Mouse (Mus musculus): ENCODE results near the gene Xirp1.

The Xirp1 gene

DNA sequence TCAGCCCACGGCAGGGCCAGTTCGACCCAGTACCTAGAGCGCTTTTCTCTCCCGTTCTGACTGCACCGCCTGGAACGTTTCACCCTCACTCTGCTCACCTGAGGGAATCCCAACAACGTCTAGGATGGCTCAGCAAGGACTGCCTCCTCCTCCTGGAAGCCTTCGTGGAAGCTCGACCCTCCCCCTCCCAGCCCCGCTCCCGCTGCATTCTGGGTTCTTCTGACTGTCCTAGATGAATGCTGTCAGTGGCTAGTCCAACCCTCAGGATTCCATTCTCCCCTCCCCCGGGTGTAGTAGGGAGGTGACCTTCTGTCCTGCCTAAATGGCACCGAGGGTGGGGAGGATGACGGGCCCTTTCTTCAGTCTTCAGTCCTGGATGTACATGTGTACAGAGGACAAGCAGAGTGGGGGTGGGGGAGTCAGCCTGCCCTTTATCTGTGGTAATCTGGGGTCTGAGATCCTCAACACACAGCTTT lies 38.8 kb downstream of the Xirp1 start, which contains the start of gene Csrnp1:
TSS of gene Csrnp1 (minus strand) at position 123 of the 476 bp plus-strand sequence.
- no peak for DNase-seq

DNA sequence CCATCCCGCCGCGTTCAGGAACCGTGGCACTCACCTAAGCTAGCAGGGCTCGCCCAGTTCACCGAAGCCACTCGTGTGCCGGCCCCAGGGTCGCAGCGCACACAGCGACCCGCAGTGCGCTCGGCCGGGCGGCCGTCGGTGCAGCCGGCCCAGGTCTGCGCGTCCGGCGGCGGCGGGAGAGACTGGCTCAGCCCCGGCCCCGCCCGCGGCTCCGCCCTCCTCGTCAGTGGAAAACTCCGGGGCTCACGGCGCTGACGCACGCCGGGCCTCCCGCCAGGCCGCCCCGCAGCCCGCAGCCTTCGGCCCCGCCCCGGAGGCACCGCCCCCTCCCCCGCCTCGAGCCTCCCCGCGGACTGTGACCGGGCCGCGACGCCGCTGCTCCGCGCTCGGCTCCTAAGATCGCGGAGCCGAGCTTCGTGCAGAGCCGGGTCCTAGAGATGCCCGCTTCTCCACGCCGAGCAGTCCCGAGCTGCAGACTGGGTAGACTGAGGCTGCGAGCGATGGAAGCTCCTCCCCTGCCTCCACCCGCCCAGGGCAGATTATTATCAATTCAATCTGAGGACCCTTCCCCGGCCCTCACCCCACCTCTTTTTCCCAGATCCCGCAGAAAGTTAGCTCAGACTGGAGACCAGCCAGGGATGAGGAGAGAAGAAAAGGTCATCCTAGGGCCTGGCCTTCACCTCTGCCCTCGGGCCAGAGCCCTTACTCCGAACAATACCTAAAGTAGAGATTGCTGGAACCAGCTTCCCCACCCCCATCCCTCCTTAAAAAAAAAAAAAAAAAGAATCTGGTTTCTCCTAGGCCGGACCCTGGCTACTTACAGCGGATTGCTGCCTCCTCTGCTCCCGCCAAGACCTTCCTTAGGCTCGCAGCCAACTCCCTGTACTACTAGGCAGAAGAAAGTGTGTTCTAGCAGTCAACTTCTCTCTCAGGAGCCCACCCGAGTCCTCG lies 39.5 kb downstream of the Xirp1 start:
- DNase-seq: peak; percentile 84

DNA sequence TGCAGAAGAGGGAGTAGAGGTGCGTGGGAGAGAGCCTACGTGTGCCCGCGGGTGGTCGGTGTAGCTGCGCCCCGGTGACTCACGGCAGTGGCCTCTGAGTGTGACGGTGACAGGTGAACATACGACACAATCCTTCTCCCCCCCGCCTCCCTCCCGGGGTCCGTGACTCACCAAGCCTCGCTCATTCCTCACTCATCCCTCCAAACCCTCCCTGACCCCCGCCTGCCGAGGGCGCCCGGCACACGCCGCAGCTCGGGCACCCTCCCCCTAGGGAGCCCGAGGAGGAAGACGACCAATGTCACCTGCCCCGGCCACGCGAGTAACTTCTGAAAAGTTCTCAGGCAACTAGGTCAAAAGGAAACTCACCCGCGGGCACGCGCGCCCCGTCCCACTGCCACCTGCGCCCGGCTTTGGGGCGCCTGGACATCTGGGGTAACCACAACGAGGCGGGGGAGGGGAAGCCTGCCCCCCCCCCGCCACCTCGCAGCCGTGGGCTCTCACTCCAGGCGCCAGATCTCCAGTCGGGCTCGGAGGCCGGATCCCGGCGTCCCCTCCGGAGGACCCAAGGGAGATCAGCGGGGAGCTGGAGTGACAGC lies 40.3 kb downstream of the Xirp1 start:
- DNase-seq: no peak

DNA sequence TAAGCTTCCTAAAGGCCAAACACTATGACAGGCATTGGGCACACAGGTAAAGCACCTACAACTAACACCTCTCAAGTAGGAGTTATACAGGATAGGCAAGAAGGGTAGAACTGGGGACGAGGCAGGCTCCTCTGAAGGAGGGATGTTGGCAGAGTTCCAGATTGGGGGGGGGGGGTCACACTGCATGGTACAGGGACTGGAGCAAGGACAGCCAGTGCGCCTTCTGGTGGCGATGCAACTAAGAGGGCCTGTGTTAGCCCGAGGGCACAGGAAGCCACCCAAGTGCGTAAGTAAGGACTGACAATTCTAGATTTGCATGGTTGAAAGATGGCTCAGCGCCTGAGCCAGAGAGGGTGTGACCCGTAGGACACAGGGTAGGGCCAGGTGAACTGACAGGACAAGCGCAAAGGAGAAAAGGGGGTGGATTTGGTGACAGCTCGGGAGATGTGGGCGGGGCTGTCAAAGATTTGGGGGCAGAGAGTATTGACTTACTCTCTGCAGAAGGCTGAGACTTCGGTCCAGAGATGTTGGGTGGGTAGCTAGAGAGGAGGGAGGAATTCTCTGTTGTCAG lies 41.1 kb downstream of the Xirp1 start:
- DNase-seq: peak; percentile 64

DNA sequence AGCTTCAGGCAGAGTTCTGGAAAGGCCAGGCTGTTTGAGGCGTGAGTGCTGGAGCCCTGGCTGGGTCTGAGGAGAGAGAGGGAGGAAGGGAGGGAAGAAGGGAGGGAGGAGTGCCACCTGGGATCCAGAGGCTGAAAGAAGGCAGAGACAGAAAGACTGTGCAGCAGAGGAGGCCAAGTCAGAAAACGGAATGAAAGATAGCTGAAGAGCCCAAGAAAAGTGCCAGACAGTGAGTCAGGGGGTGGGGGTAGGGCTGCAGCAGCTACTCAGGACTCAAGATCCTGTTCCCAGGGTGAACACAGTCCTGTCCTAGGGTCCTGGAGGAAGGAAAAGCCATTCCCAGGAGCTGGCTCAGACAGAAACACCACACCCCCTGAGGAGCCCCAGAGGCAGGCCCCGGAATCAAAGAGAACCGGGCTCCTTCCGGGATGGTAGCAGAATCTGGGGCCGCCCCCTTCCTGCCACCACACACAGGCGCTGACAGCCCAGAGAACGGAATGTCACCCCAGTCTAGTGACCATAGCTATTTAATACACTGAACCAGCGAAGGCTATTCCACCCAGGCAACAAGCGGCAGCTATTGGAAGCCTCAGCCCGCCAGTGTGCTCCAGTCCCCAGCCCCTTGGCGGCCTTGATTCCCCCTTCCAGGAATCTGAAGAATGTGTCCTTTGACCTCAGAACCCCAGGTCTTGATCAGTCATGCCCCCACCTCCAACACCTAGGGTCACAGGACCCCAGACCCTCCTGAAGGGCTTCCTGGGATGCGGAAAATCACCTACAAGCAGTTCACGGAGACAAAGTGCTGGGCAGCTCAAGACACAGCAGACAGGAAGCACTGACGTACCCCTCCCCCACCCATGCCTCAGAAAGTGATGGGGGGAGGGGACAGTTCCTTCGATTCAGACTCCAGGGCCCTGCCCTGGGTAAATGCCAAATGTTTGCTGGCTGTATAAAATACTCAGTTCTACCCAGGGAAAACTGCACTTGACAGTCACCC lies 41.9 kb downstream of the Xirp1 start:
- DNase-seq: peak; percentile 60

DNA sequence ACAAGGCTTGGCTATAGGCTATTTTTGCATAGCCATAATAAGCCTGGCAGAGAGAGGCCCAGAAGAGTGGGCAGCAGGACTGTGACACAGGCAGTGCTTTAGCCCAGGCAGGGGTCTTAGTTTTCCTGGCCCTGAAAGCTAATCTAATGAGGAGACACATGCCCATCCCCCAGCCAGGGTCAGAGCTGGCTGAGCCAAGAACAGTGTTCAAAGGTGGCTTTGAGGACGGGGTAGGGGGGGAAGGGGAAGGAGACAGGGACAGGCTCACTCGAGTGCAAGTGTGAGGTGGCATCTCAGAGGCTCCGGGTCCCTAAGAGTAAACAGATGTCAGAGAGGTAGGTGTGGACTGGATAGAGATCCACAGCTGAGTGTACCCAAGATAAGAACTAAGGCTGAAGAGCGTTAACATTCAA lies 42.6 kb downstream of the Xirp1 start:
- DNase-seq: no peak

DNA sequence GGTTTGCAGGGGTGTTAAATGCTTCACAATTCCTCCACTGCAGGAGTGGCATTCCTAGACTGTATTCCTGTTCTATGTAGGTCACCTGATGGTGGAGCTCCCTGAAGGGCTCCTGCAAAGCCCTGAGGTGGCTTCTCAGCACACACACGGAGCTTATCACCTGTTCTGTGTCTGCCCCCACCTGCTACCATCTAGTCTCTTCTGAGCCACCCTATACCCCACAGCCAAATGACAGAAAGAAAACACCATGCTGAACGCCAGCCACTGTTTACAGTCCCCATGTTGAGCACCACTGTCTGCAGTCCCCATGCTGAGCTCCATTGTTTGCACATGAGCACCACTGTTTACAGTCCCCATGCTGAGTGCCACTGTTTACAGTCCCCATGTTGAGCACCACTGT lies 43.6 kb downstream of the Xirp1 start:
- DNase-seq: no peak

DNA sequence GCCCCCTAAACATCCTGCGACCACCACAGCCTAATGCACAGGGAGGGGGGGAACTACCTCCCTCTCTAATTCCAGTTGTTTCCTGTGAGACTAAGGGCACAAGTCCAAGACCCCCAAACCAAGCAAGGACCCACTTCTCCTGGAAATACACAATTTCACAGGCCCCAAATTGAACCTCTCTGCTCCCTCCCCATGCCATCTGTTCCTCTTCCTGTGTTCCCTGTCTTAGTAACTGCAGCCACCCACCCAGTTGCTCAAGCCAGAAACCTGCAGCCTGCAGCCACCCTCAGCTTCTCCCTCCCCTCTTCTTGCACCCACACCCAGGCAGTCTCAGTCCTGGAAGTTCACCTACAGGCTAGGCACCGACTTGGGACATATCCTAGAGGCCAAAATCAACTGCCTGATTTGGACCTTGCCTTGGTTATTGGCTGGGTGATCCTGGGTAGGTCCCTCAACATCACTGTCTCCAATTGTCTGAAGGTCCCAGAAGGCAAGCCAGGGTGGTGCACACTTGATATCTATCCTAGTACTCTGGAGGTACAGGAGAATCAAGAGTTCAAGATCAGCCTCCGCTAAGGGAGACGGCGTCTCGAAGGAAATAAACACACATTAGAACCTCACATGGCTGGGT lies 44.5 kb downstream of the Xirp1 start:
- DNase-seq: no peak

DNA sequence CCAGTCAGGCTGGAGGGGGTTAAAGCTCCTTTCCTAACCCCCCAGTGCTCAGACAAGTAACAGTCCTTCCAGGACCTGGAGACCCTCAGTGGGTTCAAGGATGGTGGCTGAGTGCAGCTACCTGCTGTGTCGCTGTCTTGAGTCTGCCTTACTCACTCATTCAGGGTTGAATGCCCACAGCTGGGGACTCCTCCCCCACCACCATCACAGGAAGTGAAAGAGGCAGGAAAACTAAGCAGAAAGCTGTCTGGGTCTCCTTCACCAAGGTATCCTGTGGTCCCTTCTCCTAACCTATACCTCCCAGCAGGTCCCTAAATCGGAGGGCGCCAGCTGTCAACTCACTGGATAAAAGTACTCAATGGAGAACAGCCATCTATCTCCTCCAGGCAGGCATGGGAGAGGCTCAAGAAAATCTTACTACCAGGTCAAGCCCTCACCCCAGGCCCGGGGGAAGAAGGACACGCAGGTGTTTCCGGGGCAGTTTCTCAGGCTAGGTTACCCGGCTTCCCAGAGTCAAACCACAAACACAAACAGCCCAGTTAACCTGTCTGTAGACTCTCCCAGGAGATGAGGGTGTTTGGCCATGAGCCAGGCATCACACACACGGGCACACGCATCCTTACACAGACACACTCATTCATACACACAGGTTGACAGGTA lies 45.1 kb downstream of the Xirp1 start:
- no peak for DNase-seq

DNA sequence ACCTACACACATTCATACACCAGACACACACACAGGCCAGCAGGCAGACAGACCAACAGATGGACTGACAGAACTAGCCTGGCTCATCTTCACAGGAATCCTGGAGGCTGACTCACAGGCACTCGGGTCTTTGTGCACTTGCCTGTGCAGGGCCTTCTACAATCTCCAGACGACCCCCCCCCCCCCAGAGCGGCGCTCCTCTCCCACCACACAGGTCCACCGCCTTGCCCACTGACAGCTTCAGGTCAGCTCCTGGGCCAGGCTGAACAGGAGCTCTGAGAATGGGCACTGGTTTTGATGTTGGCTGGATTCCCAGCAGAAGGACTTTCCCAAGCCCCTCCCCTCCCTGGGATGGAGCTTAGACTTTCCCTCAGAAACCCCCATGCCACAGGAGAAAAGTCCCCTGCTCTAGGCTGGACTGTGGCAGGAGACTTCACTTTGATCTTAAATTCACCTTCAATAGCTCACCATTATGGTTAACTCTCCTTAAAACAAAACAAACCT lies 45.8 kb downstream of the Xirp1 start:
- no peak for DNase-seq

DNA sequence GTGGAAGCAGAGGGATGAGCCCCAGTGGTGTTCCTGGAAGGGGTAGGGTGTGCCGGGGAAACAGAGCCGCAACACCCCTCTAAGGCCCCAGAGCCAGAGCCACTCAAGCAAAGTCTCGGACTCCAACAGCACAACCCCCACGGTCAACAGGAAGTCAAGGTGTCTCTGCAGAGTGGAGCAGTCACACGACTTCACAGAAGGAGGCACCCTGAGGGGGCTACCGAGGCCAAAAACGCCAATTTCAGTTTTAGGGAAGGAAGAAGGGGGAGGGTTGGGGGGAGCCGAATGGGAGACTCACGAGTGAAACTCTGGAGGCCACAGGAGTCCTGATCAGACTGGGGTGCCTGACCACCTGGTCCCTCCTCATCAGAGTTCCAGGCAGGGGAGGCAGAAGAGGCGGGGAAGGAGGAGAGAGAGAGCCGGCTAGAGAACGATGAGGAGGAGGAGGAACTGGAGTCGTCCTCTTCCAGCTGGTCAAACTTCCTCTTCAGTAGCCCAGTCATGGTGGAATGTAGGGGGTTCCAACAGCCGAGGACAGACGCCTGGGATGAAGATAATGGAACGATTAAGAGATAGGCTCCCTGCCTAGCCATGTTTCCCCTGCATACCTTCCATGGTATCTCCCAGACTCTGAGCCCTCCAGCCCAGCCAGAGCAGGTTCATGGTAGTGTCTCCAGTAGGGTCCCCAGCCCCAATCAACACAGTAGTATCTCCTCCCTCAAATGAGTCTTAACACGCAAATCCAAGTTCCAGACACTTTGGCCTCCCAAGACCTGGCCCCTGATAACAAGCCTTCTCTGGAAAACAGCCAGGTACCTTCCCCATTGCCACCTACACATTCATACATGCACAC lies 46.5 kb downstream of the Xirp1 start:
- DNase-seq: no peak

DNA sequence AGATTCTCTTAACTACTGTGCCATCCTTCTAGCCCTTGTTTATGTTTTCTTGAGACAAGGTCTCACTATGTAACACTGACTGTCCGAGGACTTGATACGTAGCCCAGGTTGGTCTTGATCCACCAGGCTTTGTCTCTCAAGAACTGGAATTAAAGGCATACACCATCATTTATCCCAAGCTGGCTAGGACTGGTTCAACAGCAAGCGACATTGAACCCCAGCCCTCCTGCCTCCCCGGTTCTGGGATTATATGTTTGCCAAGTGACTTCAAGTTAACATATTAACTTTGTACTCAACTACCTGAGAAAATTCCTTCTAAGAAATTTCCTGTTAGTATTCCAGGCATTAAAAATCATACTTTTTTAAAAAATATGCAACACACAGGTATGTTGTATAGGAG lies 48.1 kb downstream of the Xirp1 start:
- no peak for DNase-seq

DNA sequence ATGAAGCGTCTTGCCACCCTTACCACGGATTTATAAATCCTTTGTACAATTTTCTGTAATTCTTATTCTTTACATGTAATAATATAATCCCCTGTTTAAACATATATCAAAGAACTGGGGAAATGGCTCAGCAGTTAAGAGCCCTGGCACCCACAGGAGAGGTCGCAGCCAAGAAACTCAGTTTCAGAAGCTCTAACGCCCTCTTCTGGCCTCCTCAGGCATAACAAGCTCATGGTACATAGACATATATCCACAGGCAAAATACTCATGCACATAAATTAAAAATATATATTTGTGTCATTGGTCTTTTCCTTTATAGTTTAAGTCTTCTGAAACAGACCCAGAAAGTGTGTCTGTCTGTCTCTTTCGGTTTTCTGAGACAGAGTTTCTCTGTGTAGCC lies 48.8 kb downstream of the Xirp1 start:
- DNase-seq: no peak

DNA sequence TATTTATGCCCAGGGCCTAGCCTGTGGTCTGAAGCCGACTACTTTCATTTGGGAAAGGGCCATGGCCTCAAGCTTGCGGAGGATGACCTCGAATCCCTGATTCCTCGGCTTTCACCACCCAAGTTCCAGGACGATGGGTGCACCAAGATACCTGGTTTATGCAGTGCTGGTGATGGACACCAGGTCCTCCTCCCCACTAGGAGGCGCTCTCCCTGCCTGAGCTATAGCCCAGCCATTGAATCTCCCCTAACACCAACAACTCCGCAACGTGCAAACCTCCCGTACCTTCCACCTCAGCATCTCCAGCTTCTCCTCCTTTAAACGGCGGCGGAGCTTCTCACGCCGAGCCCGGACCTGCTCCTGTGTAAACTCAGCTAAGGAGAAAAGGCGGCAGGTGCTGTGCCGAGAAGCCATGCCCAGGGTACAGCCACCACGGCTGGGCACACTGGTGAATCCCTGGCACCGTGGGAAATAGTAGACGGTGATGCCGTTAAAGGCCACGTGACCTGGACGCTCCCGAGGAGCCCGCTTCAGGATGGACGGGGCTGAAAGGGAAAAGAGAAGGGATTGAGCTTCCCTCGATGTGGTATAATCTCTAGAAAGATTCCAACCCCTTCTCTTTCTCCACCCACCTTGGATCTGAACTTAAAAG lies 49.4 kb downstream of the Xirp1 start:
- no peak for DNase-seq

DNA sequence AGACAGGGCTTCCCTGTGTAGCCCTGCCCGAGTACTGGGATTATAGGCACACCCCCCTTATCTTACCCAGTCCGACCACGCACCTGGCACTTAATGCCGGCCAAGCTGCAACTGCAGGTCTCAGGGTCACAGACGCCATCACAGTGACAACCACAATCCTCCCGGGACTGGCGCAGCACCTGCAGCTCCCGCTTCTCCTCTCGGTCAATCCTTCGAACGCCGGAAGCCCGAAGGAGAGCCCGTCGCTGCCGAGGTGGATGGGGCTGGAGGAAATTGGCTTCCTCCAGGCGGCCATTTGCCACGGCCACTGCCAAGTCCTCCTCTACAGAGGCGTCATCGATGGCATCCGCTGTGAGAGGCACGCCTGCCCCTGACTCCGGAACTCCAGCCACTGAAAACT lies 50.1 kb downstream of the Xirp1 start:
- DNase-seq: no peak

DNA sequence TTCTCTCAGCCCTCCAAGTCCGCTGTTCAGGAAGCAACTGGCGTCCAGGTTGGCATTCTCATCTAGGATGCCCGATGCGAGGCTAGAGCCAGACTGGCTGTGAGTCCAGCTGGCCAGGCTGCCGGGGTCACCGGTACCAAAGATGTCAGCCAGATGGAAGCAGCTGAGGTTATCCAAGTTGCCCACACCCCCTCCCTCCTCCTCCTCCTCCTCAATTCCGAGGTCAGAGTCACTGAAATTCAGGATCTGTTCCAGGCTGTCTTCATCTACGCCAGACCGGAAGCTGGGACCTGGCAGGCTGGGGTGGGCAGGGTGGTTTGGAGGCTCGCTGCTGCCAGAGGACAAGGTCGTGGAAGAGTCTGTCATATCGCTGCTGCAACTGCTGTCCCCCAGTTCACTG lies 50.8 kb downstream of the Xirp1 start:
- no peak for DNase-seq

DNA sequence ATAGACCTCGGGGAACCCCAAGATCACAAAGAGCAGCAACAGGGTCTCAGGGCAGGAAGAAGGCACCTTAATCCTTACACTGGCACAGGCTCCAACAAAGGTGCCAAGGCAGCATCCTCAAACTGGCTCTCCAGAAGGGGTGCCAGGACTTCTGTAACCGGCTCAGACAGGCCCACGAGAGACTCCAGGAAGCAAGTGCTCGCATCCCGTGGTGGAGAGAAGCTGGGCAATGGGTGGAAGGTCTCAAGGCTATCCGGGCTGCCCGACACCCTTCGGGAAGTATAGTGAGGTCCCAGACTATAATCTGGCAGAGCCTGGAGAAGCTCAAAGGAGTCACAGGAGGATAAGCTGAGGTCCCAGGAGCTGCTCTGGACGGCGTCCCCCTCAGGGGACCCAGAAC lies 51.2 kb downstream of the Xirp1 start:
- no peak for DNase-seq

DNA sequence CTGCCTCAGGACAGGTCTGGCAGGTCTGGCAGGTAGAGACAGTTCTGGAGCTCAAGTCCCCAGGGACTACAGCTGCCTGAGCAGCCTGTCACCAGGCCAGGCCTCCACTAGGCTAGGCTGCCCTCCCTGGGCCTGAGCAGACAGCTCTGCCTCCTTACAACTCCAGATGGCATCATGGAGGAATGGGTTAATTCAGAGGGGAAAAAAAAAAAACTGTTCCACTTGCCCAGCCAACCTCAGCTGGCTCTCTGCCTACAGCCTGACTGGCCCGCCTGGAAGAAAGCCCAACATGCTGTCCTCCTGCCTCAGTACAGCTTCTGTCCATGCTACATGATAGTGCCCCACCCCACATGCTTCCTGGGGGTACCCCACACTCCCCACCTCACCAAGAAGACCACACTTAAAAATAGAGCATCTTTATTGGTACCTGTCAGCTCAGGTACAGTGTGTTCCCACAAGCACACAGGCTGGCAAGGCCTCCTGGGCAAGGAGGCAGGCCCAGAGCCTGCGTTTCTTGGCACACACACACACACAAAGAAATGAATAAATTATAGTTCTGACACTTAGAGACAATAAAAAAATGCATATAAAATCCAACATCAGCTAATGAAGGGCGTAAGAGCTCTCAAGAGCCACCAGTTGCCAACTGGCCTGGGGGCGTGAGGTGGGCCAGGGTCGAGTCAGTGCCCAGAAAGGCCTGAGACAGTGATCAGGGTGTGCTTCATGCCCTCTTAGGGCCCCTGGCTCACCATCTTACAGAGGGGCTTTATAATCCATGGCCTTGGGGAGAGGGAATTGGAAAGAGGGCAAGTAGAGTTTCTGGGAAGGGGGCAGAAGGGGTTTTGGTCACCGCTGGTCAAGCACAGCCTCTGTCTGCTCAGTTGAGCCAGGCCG lies 52.4 kb downstream of the Xirp1 start:
- peak; percentile 57 for DNase-seq

DNA sequence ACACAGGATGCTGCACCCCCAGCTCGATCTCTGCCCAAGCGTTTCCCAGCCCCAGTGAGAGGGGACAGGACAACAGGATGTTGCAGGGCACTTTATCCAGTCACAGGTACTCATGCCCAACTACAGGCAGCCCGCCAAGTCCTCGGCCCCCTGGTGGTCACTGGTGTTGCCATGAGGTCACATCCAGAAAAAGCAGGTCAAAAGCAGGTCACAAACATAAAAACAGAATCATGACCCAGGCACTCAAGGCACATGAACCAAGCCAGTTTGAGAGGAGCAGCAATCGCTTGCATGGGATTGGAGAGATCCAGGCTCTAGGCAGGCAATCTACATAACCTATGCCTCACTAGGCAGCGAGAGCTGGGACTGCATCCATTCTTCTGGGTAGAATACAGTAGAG lies 53.2 kb downstream of the Xirp1 start:
- no peak for DNase-seq

Measured in right cerebral cortex, postnatal 14 days (tissue).